Mouse (Mus musculus): ENCODE data around the gene Cryab.

DNA sequence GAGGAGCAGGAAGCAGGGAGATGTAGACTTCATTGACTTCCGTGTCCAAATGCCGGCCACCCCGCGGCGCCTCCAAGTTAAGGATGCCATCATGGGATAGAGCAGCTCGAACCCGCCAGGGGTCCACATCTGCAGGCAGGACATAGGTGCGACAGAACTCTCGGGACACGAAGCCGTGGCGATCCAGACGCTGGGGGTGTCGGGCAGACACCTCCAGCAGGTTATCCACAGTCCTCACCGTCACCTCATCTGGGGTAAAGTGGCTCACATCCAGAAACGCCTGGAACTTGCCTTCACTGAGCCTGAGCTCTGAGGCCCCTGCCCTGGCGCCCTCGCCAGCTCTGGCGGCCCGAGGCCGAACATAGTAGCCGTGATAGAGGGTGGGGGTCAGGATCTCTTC, at the start of gene Cryab:
- TF ChIP-seq CTCF (conservative IDR thresholded peaks at IDR 0.05; ENCODE audit: insufficient read depth, insufficient read length, low read depth, low read length) = no peak
- no peak for TF ChIP-seq POLR2A (IDR thresholded peaks at IDR 0.05; ENCODE audit: low read depth, low read length)

Data from kidney, adult 2 months (tissue).